Mouse (Mus musculus) heart, adult 11 months (tissue): ENCODE results near the gene Fzd9.
A peak's percentile ranks its signal among the peaks of the same experiment; 100 is the strongest.

Experiments used
- DNase-seq: peaks from one replicate; pipeline ENCODE4 v3.0.0; 2022

Gene Fzd9

GRCm38 (mm10) chr5:135251079-135251454 lies at the start of gene Fzd9:
Gene Fzd9 (minus strand): TSS chr5:135251230.
- peak; percentile 97 for DNase-seq

- DNase-seq: peak; percentile 78
These were observed 41.0 kb upstream of the Fzd9 start for GRCm38 (mm10) chr5:135292001-135292400.

GRCm38 (mm10) chr5:135291193-135291592 lies 40.2 kb upstream of the Fzd9 start:
- DNase-seq: peak; percentile 34

- DNase-seq: no peak
These were observed 39.7 kb upstream of the Fzd9 start for GRCm38 (mm10) chr5:135290703-135291102.

- DNase-seq: peak; percentile 66
These were observed 35.9 kb upstream of the Fzd9 start for GRCm38 (mm10) chr5:135286926-135287325.

GRCm38 (mm10) chr5:135286185-135286584 lies 35.2 kb upstream of the Fzd9 start:
- peak; percentile 96 for DNase-seq

- peak; percentile 46 for DNase-seq
These were observed 34.2 kb upstream of the Fzd9 start for GRCm38 (mm10) chr5:135285211-135285610.

GRCm38 (mm10) chr5:135280226-135280625 lies 29.2 kb upstream of the Fzd9 start:
- DNase-seq: peak; percentile 94

GRCm38 (mm10) chr5:135276597-135276996 lies 25.6 kb upstream of the Fzd9 start:
- no peak for DNase-seq

- DNase-seq: peak; percentile 93
These were observed 23.8 kb upstream of the Fzd9 start for GRCm38 (mm10) chr5:135274663-135275396.

- peak; percentile 93 for DNase-seq
These were observed 20.6 kb upstream of the Fzd9 start for GRCm38 (mm10) chr5:135271563-135272165.

GRCm38 (mm10) chr5:135270361-135270760 lies 19.3 kb upstream of the Fzd9 start:
- no peak for DNase-seq

- DNase-seq: peak; percentile 88
These were observed 18.4 kb upstream of the Fzd9 start for GRCm38 (mm10) chr5:135269451-135269850.

GRCm38 (mm10) chr5:135264548-135264947 lies 13.5 kb upstream of the Fzd9 start:
- peak; percentile 96 for DNase-seq

- DNase-seq: peak; percentile 98
These were observed 13.0 kb upstream of the Fzd9 start for GRCm38 (mm10) chr5:135263866-135264503.

GRCm38 (mm10) chr5:135258280-135259150 lies 7.5 kb upstream of the Fzd9 start:
- DNase-seq: no peak

- DNase-seq: no peak
These were observed 6.5 kb upstream of the Fzd9 start for GRCm38 (mm10) chr5:135257559-135257958.

GRCm38 (mm10) chr5:135256166-135256565 lies 5.1 kb upstream of the Fzd9 start:
- no peak for DNase-seq

- no peak for DNase-seq
These were observed 2.8 kb upstream of the Fzd9 start for GRCm38 (mm10) chr5:135253741-135254401.

- DNase-seq: peak; percentile 90
These were observed 598 bp downstream of the Fzd9 start for GRCm38 (mm10) chr5:135250186-135251078.

- DNase-seq: peak; percentile 91
These were observed 1.9 kb downstream of the Fzd9 start for GRCm38 (mm10) chr5:135248956-135249676.
